Mouse (Mus musculus) midbrain, embryonic 10.5 days (tissue): ENCODE data around the gene Stx8. TPM values are rescaled to one million over a fixed set of nuclear protein-coding genes. Genes with fewer than 3 reads are reported as not detected.

Experiments used
- DNase-seq: peaks from one replicate; pipeline ENCODE4 v3.0.0-alpha.2; 2017; ENCODE audit warnings: low spot score
- H3K27ac ChIP-seq: fragments of 300-500 bp; sonication (generic); replicated peaks from 2 replicates; pipeline ENCODE4 v1.5.1; 2016; ENCODE audit warnings: mild to moderate bottlenecking
- H3K27me3 ChIP-seq: fragments of 300-500 bp; sonication (generic); 2 replicates; pipeline ENCODE4 v1.6.1; 2016; ENCODE audit warnings: low read depth, mild to moderate bottlenecking; ENCODE audit not compliant: poor library complexity, severe bottlenecking
- H3K36me3 ChIP-seq: fragments of 300-500 bp; sonication (generic); 2 replicates; pipeline ENCODE4 v1.6.1; 2016; ENCODE audit warnings: mild to moderate bottlenecking, moderate library complexity
- H3K4me1 ChIP-seq: fragments of 300-500 bp; sonication (generic); 2 replicates; pipeline ENCODE4 v1.6.1; 2016
- H3K4me3 ChIP-seq: fragments of 300-500 bp; sonication (generic); 2 replicates; pipeline ENCODE4 v1.5.1; 2016; ENCODE audit warnings: mild to moderate bottlenecking, moderate library complexity
- H3K9me3 ChIP-seq: fragments of 300-500 bp; sonication (generic); replicated peaks from 2 replicates; pipeline ENCODE4 v1.6.1; 2016; ENCODE audit warnings: mild to moderate bottlenecking
- WGBS: fragments of 180-500 bp; shearing (Covaris S2); methylation state at CpG from one replicate; pipeline ENCODE4 v1.1.7; 2016; 5-methylcytosine and 5-hydroxymethylcytosine counted together
- polyA plus RNA-seq: library from polyadenylated mRNA; unstranded; fragments of >200 nt; fragmentation: Nextera tagmentation; extraction: Ambion mirVana; gene quantifications from 2 replicates; pipeline ENCODE4 v1.2.1, GENCODE M21; 2016

Stx8 gene
- polyA plus RNA-seq, 1 experiment from 2014 or later, result 47.0 TPM

DNA sequence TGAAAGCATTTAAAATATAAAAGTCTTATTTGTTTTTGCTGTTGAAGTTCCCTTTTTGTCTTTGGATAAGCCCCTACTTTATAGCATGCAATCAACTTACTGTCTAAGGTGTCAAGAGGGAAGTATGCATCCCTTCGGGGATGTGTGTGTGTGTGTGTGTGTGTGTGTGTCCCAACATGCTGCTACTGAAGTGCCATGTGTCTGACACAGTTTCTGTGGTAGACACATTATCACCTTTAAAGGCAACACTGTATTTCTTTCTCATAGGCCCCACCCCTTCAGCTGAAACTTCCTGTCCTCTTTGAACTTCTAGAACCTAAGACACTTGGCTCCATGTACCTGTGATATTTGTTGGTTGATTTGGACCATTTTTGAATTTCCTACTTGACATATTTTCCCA lies 235.1 kb downstream of the Stx8 start:
- Histone ChIP-seq H3K27me3 (peaks cover 13% of the 10 kb centered on the region), H3K4me1 (peaks cover 67% of the 10 kb centered on the region), H3K9me3 (no peaks in the 10 kb centered on the region), H3K36me3 (peaks cover 17% of the 10 kb centered on the region), H3K27ac (no peak overlapping the region), H3K4me3 (no peak overlapping the region)
- WGBS, result 85% methylated on average over 1 of the region's 1 CpGs
- no peak for DNase-seq

DNA sequence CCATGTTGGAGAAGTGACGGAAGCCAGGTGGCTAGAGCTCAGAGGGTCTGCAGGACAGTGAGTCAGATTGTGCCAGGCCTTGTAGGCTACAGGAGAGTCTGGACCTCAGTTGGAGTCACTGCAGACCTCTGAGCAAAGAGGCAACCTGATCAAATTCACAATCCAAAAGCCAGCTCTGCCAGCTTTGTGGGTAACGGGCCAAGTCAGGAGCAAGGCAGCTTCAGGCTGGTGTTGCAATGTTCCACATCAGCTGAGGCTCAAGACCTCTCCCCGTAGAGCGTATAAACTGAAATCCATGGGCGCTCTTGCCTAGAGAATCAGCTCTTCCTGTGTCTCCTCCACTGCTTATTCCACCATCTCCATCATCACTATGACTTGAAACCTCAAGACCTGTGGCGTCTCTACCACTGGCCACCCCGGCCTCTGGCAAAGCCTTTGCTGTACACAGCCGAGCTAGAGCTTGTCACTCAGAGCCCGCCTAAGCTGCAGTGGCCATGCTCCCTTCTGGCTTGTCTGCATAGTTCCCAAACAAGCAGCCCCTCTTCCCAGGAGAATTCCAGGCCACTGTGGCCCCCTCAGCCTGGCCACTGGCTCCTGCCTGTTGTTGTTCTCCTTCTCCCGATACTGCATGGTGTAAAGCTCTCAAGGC lies 235.9 kb downstream of the Stx8 start:
- no peak for DNase-seq
- peaks cover 21% of the 10 kb centered on the region for H3K36me3 ChIP-seq
- H3K9me3 ChIP-seq, result no peaks in the 10 kb centered on the region
- peaks cover 13% of the 10 kb centered on the region for H3K27me3 ChIP-seq
- peak overlapping the region; percentile 61 for H3K27ac ChIP-seq
- peaks cover 61% of the 10 kb centered on the region for H3K4me1 ChIP-seq
- no peak overlapping the region for H3K4me3 ChIP-seq
- WGBS, result 79% methylated on average over 10 of the region's 10 CpGs

DNA sequence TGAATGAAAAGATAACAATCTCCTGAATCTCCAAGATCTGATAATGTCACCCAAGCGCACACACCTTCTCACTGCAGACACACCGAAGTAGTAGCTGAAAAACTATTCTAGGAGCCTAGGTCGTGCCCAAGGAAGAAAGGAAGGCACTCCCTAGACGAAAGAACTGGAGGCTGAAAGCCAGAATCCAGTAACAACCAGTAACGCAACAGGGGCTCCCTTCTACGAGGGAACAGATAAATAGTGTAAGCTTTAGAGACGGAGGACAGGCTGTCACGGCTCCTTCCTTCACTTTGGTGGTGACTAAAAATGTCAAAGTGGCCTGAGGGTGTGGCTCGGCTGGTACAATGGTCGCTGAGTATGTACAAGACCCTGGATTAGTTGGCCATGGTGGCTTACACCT lies 236.6 kb downstream of the Stx8 start:
- peaks cover 27% of the 10 kb centered on the region for H3K36me3 ChIP-seq
- WGBS, result 44% methylated on average over 10 of the region's 10 CpGs
- no peak for DNase-seq
- peak overlapping the region; percentile 61; the same call in 1 of the 2 replicates for H3K27ac ChIP-seq
- peaks cover 61% of the 10 kb centered on the region for H3K4me1 ChIP-seq
- H3K27me3 ChIP-seq, result peaks cover 13% of the 10 kb centered on the region
- no peak overlapping the region for H3K4me3 ChIP-seq
- no peaks in the 10 kb centered on the region for H3K9me3 ChIP-seq

DNA sequence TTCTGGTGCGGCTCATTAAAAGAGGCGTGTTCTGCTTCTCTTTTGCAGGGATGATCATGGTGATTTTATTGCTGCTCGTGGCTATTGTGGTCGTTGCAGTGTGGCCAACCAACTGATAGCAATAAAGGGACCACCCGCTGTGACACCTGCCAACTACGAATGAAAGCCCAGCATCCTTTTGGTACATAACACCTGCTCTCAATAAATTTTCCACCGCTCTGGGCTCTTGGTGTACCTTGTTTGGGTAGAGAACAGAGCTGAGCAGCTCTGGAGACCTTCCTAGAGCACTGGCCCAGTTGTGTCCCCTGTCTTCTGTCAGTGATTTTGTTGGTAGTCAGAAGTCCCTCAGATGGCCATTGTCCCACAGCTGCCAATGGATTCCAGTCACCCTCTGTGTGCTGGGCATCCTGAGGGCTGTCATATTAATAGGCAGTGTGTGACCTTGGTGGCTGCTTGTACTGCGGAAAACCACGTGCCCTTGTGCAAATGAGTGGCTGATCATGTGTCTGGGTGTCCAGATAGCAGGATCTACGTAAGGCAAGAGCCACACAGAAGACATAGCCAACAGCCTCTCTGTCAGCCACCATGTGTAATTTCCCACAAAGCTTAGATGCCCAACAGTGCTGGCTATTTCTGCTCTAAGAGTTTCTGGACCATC lies 237.8 kb downstream of the Stx8 start:
- peak overlapping the region; percentile 28; the same call in 1 of the 2 replicates for H3K27ac ChIP-seq

DNA sequence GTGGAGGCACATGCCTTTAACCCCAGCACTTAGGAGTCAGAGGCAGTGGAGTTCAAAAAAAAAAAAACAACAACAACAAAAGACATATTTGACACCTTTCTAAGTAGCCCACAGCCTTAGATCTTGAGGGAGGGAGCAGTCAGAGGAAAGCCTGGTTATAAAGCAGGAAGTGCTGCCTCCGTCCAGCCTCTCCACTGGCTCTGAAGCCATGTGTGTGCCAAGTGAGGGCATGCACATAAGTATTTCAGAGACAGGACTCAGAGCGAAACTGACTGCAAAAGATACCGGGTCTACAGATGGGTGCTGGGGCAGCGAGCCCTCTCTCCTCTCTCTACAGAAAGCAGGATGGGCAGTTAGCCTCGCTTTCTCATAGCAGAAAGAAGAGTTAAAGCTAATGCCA lies 238.4 kb downstream of the Stx8 start:
- Histone ChIP-seq H3K4me3 (no peak overlapping the region), H3K27ac (peak overlapping the region; percentile 64; the same call in 1 of the 2 replicates), H3K4me1 (peaks cover 57% of the 10 kb centered on the region), H3K9me3 (no peaks in the 10 kb centered on the region), H3K36me3 (peaks cover 40% of the 10 kb centered on the region), H3K27me3 (peaks cover 13% of the 10 kb centered on the region)
- WGBS, result 89% methylated on average over 5 of the region's 5 CpGs
- DNase-seq, result no peak

More for the DNA sequence above, 237.8 kb downstream of the Stx8 start:
- Histone ChIP-seq H3K9me3 (no peaks in the 10 kb centered on the region), H3K4me3 (no peak overlapping the region), H3K4me1 (peaks cover 64% of the 10 kb centered on the region), H3K36me3 (peaks cover 38% of the 10 kb centered on the region), H3K27me3 (peaks cover 13% of the 10 kb centered on the region)
- DNase-seq, result no peak
- 87% methylated on average over 10 of the region's 10 CpGs for WGBS

DNA sequence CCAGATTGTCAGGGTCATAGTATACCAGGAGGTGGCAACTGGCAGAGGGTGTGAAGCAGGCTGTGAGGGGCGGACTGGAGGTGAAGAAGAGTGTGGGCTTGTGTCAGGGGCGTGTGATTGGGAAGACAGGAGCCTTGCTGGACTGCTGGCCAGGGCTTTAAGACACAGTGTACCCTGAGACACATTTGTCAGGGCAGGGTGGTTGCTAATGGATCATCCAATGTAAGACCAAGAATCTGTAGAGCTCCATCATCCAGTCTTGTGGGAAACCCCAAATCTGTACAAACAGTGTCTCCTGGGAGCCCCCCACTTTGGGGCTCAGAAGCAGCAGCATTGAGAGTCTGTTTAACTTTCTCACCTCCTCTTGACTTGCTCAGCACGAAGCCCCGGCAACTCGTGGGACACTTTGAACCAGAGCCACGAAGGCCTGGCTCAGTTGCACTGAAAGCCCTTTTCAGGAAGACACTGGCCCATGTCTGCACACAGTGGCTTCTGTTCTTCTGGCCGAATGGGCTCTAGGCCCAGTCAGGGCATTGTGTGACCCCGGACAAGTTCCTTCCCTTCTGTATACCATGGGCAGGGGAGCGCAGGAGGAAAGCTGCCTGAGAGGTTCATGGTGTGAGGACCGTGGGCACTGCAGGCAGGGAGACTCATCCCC lies 239.7 kb downstream of the Stx8 start:
- Histone ChIP-seq H3K4me3 (no peak overlapping the region), H3K9me3 (no peaks in the 10 kb centered on the region), H3K27me3 (peaks cover 13% of the 10 kb centered on the region), H3K36me3 (peaks cover 52% of the 10 kb centered on the region), H3K4me1 (peaks cover 49% of the 10 kb centered on the region), H3K27ac (peak overlapping the region; percentile 64)
- WGBS, result 89% methylated on average over 10 of the region's 10 CpGs
- no peak for DNase-seq

DNA sequence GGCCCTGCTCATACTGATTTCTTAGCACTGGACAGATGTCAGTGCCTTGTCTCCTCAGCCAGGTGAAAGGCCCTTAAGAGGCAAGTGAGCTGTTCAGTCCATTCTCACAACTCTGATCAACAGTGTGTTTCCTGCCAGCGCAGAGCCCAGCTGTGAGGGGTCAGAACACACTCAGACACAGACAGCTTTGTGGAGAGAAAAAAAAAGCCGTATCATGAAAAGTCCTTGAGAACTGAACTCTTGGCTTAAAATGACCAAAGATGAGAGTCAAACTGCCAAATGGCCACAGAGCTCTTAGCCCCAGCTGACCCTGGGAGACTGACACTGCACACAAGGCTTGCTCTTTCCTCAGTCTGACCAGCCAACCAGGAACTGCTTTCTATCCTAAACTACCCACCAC lies 242.0 kb downstream of the Stx8 start:
- no peaks in the 10 kb centered on the region for H3K9me3 ChIP-seq
- H3K27ac ChIP-seq, result no peak overlapping the region
- peaks cover 73% of the 10 kb centered on the region for H3K36me3 ChIP-seq
- WGBS, result 86% methylated on average over 2 of the region's 2 CpGs
- DNase-seq, result no peak
- H3K4me1 ChIP-seq, result peaks cover 57% of the 10 kb centered on the region
- H3K27me3 ChIP-seq, result peaks cover 5% of the 10 kb centered on the region; the same call in 1 of the 2 replicates
- H3K4me3 ChIP-seq, result no peak overlapping the region

DNA sequence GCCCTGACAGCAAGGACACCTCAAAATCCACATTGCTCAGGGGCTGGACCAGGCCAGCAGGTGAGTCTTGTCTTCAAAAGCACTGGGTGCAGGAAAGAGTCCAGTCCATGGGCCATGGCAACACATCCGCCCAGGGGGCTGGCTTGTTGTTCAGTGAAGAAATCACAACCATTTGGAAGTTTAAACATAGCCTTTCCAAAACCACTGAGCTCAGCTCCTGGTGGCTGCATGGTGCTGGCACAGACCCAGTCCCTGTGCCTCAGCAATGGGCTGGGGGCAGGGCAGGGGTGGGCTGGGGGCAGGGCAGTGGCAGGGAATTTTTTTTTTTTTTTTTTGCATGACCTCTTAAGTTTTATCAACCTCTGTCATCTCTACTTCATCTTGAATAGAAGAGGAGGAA lies 242.6 kb downstream of the Stx8 start:
- H3K36me3 ChIP-seq, result peaks cover 78% of the 10 kb centered on the region
- H3K27me3 ChIP-seq, result peaks cover 10% of the 10 kb centered on the region; the same call in 1 of the 2 replicates
- WGBS, result 88% methylated on average over 1 of the region's 1 CpGs
- H3K9me3 ChIP-seq, result no peaks in the 10 kb centered on the region
- no peak for DNase-seq
- H3K4me3 ChIP-seq, result no peak overlapping the region
- peak overlapping the region; percentile 30; the same call in 1 of the 2 replicates for H3K27ac ChIP-seq
- peaks cover 57% of the 10 kb centered on the region for H3K4me1 ChIP-seq

DNA sequence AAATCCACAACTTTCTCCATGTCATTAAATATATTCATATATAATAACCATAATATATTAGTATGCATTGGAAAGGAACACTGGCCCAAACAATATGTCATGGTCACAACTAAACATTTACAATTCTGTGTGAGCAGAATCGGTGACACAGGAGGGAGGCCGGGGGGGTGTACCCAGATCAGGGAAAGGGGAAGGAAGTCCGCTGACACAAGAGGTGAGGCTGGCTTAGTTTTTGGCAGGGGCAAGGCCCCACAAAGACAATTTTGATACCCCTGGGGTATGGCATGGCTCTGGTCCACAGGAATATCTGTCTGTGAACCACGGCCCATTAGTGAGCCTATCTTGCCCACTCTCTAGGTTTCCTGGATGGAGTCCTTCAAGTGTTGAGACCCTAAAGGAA lies 243.5 kb downstream of the Stx8 start:
- no peak for DNase-seq
- Histone ChIP-seq H3K27me3 (0 out of 2 replicates have a peak, but pooled peaks cover 16% of the 10 kb centered on the region), H3K4me1 (peaks cover 58% of the 10 kb centered on the region), H3K9me3 (no peaks in the 10 kb centered on the region), H3K4me3 (no peak overlapping the region), H3K36me3 (peaks cover 82% of the 10 kb centered on the region), H3K27ac (no peak overlapping the region)
- 96% methylated on average over 4 of the region's 4 CpGs for WGBS

DNA sequence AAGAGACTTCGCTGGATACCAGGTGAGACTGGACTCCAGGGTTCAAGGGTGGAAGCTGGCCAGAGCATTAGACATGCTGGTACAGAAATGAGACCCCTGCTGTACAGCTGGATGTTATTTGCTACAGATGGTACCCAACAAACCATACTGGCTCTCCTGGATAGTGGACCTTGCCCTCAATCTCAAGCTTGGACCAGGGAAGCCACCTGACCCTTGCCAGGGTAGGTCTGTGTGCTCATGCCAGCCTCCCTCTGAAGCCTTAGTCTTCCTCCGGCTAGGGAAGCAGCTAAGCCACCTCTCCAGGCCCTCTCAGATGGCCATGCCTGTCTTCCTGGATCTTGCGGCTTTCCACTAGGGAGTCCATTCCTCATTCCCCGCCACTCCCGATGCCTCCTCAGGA lies 244.7 kb downstream of the Stx8 start:
- peaks cover 60% of the 10 kb centered on the region for H3K4me1 ChIP-seq
- H3K4me3 ChIP-seq, result no peak overlapping the region
- DNase-seq, result no peak
- H3K27me3 ChIP-seq, result 0 out of 2 replicates have a peak, but pooled peaks cover 11% of the 10 kb centered on the region
- peak overlapping the region; percentile 89 for H3K27ac ChIP-seq
- H3K9me3 ChIP-seq, result no peaks in the 10 kb centered on the region
- peaks cover 70% of the 10 kb centered on the region for H3K36me3 ChIP-seq
- 94% methylated on average over 5 of the region's 5 CpGs for WGBS

DNA sequence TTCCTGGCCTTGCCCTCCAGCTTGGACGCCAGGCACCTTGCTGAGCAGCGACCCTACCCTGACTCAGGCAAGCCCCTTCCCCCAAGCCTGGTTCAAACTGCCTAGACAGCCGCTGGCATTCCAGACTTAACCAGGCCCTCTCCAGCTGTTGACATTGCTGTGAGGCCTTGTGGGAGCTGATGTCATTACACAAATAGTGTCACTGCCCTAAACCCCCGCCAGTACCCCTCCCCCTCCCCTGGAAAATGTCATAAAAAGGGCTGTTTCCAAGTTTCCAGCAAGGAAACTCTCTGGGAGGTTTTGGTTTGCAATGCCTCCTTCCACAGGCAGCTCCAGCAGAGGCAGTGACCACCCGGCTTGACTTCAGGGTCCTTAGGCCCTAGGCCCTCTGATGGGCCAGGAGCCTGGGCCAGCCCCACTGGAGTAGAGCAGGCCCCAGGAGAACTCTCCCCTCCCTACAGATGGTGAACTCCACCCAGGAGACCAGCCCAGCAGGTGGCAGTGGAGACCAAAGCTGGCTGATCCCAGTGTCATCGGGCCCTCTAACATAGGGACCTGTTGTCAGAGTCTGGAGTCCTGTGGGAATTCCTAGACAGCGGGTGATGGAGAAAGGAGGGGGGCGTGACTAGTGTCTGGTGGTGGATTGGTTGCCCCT lies 246.1 kb downstream of the Stx8 start:
- Histone ChIP-seq H3K27me3 (0 out of 2 replicates have a peak, but pooled peaks cover 14% of the 10 kb centered on the region), H3K27ac (peak overlapping the region; percentile 89), H3K9me3 (no peaks in the 10 kb centered on the region), H3K36me3 (peaks cover 61% of the 10 kb centered on the region), H3K4me3 (no peak overlapping the region), H3K4me1 (peaks cover 70% of the 10 kb centered on the region)
- WGBS, result 64% methylated on average over 8 of the region's 8 CpGs
- peak; percentile 48 for DNase-seq

DNA sequence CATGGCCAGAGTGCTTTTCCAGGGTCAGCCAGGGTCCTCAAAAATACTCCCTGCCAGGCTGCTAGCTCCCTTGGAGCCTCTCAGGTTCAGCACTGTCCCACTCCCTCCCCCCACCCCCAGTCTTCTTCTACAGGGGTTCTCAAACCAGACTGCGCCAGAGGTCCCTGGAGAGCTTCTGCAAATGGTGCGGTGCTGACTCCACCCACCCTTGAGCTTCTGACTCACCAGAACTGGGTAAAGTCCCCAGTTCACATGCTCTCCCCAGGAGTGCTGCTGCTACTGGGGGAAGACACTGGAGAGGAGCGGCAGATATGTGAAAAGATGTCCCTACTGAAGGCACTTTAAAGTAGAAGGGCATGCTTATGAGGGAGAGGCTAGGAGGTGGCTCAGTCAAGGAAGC lies 247.9 kb downstream of the Stx8 start:
- WGBS, result 80% methylated on average over 3 of the region's 3 CpGs
- H3K4me1 ChIP-seq, result peaks cover 82% of the 10 kb centered on the region
- peak overlapping the region; percentile 89 for H3K27ac ChIP-seq
- no peak for DNase-seq
- no peaks in the 10 kb centered on the region for H3K9me3 ChIP-seq
- H3K36me3 ChIP-seq, result peaks cover 49% of the 10 kb centered on the region
- no peak overlapping the region for H3K4me3 ChIP-seq
- peaks cover 32% of the 10 kb centered on the region; the same call in 1 of the 2 replicates for H3K27me3 ChIP-seq
